Mouse (Mus musculus) fat pad, adult 2 months (tissue): ENCODE measurements around the gene Mta1.

Experiments
- DNase-seq: peaks from one replicate; pipeline ENCODE4 v3.0.0-alpha.2; 2011; ENCODE audit warnings: low read depth, low spot score; ENCODE audit errors: extremely low read depth

Mta1 gene

DNA sequence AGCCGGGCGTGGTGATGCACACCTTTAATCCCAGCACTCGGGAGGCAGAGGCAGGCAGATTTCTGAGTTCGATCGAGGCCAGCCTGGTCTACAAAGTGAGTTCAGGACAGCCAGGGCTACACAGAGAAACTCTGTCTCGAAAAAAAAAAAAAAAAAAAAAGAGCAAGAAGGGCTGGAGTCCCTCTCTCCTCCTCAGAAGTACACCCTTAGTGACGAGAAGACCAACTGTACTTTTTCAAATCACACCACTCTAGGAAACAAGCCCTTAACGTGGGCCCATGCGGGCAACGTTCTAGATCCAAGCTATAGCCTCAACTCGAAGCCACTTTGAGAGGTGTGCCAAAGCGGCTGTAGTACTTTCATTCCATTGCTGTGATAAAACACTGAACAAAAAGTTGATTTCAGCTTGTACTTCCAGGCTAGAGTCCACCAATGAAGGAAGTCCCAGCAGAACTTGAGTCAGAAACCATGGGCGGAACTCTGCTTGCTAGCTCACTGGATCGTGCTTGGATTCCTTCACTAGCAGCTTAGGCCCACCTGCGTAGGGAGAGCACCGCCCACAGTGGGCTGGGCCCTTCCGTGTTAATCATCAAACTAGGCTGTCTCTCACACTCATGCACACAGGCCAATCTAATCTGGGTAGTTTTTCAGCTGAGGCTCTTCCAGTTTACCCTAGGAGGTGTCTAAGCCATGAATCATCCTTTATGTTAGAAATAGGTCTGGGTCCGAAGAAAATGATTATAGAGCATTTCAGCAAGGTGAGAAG is 79.1 kb downstream of the Mta1 start:
- DNase-seq = no peak

DNA sequence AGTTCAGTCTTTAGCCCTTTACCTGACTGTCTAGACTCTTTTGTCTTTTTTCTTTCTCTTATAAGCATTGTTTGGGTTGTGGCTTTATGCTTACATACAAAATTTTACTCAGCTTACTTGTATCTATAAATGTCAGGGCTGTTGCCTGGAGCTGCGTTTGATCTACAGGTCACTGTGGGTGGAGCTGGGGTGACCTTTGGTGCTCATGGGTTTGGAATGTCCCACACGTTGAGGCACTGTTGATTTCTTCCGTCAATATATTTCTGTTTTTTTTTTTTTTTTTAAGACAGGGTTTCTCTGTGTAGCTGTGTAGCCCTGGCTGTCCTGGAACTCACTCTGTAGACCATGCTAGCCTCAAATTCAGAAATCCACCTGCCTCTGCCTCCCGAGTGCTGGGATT is 82.9 kb downstream of the Mta1 start:
- DNase-seq = no peak

DNA sequence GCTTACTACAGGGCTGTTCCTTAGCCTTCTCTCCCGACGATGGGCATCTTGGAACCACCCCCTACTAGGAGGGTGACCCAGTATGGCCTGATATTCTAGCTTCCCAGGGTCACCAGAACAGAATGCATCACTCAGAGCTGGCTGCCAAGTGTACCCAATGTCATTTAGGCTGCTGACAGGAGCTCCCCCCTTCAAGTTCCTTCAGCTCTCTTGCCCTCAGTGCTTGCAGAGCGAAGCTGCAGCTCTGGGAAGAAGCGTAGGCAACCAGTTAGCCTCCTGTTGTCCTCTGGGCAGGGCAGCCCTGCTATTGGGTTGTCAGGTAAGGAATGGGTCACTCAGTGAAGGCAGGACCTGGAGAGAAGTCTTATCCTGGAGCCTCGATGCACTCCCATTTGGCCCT is 86.9 kb downstream of the Mta1 start:
- no peak for DNase-seq

DNA sequence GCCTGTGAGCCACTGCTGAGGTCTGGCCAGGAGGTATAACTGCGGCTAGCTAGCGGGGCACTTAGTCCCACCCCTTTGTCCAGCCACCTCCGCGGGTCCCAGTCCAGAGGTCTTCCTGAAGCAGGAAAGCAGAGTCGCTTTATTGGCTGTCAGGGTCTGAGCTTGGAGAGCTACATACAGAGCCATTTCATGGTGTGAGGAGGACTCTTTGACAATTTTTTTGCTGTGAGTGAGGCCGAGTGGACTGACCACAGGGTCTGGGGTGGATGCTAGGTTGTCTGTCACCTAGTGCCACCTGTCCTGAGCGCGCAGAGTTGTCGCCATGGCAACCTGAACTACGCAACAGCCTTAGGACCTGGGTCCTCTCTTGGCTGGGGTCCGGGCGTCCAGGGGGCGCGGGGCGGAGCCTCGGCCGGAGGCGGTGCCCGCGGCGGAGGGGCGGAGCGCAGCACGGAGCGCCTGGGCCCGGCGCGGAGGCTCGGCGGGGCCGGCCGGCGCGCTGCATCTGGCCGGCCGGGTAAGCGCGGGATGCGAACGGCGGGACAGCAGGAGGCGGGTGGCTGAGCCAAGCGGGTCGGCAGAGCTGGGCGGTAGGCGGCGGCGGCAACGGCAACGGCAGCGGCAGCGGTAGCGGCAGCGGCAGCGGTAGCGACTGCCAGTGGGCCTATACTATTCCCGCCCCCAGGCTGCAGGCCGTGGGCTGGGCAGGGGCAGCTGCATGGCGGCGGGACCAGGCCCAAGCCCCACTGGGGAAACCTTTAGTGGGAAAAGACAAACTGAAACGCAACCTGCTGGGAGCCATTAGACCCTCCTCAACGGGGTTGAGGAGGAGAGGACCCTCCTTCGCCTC is 87.6 kb downstream of the Mta1 start, which contains the start of gene Tmem121:
Gene Tmem121 (plus strand): TSS at position 489 of the 850 bp plus-strand sequence.
- no peak for DNase-seq

DNA sequence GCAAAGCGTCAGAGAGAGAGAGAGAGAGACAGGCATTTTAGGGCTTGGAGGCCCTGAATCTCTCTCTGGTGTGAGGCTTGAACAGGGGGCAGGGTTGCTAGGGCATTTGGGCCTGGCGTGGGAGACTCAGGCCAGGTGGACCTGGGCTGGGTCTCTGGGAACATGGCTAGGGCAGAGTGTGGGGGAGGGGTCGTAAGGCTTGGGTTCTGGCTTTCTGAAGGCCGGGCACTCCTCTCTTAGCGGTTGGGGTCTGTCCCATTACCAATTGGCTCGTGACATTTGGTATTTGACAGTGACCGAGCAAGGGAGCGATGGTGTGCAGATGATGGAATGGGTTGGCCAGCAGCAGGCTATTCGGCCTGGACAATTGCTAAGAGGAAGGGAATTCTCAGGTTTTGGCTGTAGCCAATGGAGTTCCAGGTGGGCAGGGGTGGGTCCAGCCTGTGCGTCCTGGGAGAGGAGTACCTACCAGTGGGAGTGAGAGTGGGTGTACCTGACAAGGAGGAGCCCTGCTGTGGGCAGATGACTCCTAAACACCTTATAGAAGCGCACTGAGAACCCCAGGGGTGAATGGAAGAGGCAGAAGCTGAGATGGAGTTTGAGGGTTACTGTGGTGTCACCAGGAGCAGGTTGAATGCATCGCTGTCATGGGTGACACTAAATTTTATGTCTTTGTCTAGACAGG is 88.4 kb downstream of the Mta1 start:
- DNase-seq = no peak
